Mouse (Mus musculus) cerebellum, postnatal 25 days (tissue): ENCODE measurements around the gene Rgs6.

ENCODE experiments used
- DNase-seq, 2 experiments: peaks; one replicate each; pipeline ENCODE4 v3.0.0; 2021; ENCODE audit warnings: mixed read lengths in 2 of 2

The Rgs6 gene

GRCm38 (mm10) chr12:83043980-83044620, 456.0 kb downstream of the Rgs6 start:
- no peak for DNase-seq

DNA sequence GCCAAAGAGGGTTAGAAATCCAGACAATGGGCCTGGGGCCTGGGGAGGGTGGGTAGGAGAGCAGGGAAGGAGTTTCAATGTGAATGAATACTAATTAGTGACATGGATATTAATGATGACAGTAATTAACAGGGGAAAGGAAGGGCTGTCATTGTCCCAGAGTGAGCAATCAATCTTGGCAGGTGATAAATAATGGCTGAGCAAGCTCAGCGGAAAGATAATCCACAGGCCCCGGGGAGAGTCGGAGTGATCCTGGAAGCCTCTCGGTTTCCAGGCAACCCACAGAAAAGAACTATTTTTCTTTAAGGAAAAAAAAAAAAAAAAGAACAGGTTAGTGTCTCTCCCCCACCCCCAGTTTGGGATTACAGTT, 456.5 kb downstream of the Rgs6 start:
- DNase-seq, result no peak

DNA sequence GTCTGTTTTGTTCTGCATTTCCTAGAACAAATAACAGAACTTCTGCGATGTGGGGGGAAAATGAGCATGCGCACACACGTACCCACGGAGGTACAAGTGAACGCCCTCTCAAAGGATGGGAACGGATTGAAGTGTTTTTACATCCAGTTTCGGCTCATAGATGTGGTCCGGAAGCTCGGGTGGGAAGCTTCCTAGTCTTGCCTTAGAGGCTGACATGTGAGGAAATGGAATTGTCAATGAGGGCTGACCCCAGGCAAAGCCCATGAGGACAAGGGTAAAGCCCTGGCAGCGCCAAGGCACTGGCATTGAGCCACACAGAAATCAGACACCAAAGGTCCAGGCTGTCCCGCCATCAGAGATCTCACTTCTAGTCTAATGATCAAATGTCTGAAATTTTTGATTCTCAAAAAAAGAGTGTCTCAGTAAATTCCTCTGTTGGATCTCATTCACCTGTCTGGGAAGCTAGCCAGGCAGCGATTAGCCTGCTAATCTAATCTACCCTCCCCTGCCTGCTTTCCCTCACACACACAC, 457.0 kb downstream of the Rgs6 start:
- DNase-seq, result peak; percentile 46 to 62

DNA sequence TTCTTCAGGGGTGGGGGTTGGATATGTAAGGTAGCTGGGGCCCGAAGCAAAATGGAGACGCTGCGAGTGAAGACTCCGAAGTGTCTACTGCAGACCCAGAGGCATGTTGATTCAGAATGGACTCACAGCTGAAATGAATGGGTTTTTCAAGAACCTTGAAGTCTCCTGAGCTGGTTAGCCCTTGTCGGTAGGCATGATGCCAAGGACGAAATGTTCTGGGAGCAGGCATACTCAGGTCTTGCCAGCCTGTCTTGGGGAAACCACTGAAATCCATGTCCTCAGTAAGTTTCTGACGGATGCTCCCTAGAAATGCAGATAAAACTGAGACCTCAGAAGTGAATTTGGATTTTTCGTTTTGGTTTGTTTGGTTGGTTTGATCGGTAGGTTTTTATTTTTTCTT, 458.6 kb downstream of the Rgs6 start:
- DNase-seq, result no peak

DNA sequence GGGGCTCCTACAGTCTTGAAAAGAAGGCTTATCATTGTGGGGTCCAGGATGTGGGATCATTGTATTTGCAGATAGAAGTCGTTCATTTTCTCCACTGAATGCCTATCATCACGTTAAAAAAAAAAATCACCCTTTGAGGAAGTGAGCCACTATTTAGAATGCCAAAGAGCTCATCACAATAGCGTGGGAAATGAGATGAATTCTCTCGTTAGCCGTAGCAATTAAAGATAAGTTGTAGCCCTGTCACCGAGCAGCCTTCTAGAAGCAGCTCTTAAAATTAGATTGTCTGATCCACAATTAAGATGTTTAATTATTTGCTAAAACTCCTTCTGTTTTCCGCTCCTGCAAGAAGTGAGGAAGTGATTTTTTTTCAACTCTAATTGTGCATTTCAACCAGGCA, 459.6 kb downstream of the Rgs6 start:
- no peak for DNase-seq

DNA sequence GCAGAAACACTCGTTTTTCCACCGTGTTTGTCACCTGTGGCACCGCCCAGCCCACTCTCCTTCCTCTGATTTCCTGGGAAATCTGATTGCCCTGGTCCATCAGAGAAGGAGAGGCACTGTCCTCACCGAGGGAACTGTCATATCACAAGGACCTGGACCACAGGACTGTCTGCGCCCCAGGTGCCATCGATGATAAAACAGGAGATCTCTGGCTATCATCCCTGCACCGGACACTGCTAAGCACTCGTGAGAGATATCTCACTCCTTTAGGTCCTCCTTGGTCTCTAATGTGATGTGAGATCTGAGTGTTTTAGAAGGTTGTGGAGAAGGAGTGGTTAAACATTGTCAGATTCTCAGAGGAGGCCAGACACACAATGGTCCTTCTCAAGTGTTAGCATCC, 462.4 kb downstream of the Rgs6 start:
- no peak for DNase-seq

- no peak for DNase-seq
These were observed 464.3 kb downstream of the Rgs6 start for GRCm38 (mm10) chr12:83052391-83052790.

GRCm38 (mm10) chr12:83055690-83056089, 467.6 kb downstream of the Rgs6 start:
- DNase-seq, result no peak

DNA sequence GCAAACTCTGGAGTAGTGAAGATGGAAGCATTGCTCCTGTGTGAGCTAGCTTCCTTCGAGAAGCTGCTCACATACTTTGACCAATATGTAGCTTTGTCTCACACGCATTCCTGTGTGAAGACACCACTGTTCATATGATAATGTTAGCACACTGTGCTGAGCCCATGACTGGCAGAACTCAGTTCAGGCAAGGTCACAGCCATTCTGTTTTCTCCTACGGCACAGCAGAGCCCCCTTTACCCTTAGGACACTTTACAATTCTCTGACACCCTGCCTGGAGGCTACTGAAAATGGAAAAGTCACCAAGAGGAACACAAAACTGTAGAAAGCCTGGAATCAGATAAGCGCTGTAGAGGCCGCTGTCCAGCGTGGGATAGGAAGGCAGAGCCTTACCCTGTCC, 478.3 kb downstream of the Rgs6 start:
- no peak for DNase-seq

GRCm38 (mm10) chr12:83070848-83071247, 482.8 kb downstream of the Rgs6 start:
- no peak for DNase-seq

GRCm38 (mm10) chr12:83072181-83072887, 484.2 kb downstream of the Rgs6 start:
- peak; percentile 51 to 53 for DNase-seq

- peak; percentile 25 to 36 for DNase-seq
These were observed 485.1 kb downstream of the Rgs6 start for GRCm38 (mm10) chr12:83072951-83073878.

- DNase-seq, result no peak
These were observed 485.8 kb downstream of the Rgs6 start for GRCm38 (mm10) chr12:83073879-83074368.

DNA sequence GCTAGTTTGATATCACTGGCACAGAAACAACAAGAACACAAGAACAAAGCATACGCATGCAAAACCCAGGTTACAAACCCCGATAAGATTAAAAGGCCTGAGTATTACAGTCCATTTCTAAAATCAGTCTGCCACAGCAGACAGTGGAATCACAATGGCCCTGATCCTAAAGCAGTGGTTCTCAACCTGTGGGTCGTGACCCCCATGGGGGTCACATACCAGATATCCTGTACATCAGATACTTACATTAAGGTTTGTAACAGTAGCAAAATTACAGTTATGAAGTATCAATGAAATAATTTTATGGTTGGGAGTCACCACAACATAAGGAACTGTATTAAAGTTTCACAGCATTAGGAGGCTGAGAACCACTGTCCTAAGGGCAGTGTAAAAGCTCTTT, 488.1 kb downstream of the Rgs6 start:
- DNase-seq, result no peak

- no peak for DNase-seq
These were observed 489.4 kb downstream of the Rgs6 start for GRCm38 (mm10) chr12:83077486-83077885.

- DNase-seq, result no peak
These were observed 495.3 kb downstream of the Rgs6 start for GRCm38 (mm10) chr12:83083427-83083826.

DNA sequence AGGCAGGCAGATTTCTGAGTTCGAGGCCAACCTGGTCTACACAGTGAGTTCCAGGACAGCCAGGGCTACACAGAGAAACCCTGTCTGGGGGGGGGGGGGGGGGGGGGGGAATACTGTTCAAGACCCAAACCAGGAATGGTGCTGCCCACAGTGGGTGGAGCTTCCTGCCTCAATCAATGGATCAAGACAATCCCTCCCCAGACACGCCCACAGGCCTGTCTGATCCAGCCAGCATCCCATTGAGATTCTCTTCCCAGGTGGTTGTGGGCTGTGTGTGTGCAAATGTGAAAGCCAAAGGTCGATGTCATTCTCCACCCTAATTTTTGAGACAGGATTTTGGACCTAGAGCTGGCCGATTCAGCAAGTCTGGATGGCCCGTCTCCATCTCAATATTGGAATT, 496.5 kb downstream of the Rgs6 start:
- no peak for DNase-seq

GRCm38 (mm10) chr12:83087010-83087409, 498.9 kb downstream of the Rgs6 start:
- DNase-seq, result no peak

GRCm38 (mm10) chr12:83087555-83087954, 499.5 kb downstream of the Rgs6 start:
- no peak for DNase-seq

DNA sequence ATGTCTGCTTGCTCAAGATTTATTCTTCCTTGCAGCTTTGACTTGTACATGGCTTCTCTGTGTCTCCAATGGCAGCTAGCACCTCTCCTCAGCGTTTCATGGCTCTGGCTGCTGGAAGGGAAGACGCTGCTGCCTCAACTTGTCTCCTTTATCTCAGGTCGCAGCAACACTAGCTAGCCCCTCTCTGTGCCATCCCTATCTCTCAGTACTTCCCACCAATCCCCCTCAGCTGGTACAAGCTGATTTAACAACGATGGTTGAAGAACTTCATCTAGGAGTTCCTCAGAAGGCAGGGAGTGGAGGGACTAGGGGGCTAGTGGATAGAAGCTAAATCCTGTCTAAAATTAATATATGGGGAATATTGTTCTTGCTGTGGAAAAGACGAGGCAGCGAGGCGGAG, 503.9 kb downstream of the Rgs6 start:
- no peak for DNase-seq

DNA sequence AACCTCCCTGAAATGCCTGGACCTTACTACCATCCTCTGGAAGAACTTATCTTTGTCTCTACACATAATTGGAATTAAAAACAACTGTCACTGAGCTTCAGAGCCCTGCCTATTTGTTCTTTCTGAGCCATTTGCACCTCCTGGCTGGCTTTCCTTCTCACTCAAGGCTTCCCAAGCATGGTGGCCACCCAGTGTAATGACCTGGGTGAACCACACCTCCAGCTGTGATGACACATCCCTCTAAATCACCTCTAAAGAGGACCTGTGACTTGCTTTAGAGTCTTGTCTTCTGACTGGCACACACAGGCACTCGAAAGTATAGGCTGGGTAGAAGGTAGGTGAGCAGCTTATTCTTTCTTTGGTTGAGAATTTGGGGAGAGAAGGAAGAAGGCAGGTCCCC, 509.7 kb downstream of the Rgs6 start:
- DNase-seq, result no peak

- peak in 1 of 2 experiments; percentile 43 for DNase-seq
These were observed 510.7 kb downstream of the Rgs6 start for GRCm38 (mm10) chr12:83098646-83099371.
